Mouse (Mus musculus) retina, adult 2 months (tissue): Measurements from ENCODE around the gene Bcas1.
"Not testable (repeated sequence)": the region's sequence is repeated elsewhere in the genome, so short reads cannot be mapped to it uniquely, and the experiment has no call there.

Experiments
- DNase-seq: peaks from one replicate; pipeline ENCODE4 v3.0.0-alpha.2; 2012; ENCODE audit warnings: low read depth, low spot score

Gene Bcas1

DNA sequence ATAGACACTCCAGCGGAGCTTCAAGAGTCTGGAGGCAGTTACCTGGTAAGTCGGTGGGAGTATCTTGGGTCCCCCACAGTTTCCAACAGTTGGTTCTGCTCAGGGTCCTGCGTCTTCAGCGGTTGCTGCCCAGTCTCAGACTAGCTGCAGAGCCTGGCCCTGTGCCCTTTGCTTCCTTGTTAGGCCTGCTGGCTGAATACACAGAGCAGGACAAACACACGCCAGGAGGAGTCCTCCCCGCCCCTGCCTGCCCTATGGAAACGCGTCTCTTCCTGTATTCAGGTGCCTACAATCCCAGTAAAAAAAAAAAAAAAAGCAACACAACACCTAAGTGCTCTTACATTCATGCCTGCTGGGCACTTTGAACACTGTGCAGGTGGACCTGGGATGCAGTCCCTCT is at the start of gene Bcas1:
Bcas1 (minus strand) TSS at position 142 of the 400 bp plus-strand sequence.
- DNase-seq, result no peak

DNA sequence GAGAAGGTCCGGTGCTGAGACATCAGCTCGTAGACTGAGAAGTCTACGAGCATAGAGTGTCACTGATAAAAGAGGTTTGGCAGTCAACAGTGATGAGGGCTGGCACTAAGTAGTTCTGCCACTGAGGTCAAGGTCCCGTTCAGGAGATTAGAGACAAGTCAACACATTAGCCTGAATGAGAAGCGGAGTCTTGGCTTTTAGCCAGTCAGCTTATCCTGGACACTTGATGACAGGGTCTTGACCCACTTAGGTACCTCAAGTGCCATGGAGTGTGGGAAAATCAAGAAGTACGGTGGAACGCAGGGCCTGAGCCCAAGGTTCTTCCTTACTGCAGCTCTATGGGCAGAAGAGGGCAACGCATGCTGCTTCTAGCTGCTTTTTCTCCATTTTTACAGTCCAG is 49.0 kb upstream of the Bcas1 start:
- no peak for DNase-seq

DNA sequence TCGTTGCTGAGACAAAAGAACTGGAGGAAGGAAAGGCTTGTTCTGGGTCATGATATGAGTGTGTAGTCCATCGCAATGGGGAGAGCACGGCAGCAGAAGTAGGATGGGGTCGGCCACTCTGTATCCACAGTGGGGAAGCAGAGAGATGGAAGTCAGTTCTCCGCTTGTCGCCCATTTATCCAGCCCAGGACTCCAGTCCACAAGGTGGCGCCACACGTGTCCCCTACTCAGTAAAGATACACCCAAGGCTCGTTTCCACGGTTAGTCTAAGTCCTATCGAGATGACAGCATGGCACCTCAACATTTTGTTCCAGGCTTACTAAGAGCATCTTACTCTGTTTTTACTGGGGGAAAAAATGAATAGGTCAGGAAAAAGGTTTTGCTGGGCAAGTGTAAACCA is 48.6 kb upstream of the Bcas1 start:
- DNase-seq, result no peak

DNA sequence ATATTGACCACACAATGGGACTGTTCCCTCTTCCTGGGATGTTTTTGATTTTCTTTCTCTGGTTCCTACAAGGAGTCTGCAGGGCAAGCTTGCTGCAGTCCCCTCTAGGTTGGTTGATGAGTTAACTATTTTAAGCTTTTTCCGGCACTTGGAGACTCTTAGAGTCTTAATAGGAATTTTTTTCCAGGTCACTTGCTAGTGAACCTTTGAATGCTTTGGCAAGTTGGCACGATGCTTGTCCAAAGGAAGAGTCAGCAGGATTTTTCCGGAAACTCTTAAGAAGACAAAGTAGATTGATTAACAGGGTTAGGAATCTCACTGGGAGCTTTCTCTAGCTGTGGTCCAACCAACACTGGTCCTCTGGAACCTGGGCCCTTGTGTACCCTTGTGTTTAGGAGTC is 47.5 kb upstream of the Bcas1 start:
- DNase-seq, result no peak

DNA sequence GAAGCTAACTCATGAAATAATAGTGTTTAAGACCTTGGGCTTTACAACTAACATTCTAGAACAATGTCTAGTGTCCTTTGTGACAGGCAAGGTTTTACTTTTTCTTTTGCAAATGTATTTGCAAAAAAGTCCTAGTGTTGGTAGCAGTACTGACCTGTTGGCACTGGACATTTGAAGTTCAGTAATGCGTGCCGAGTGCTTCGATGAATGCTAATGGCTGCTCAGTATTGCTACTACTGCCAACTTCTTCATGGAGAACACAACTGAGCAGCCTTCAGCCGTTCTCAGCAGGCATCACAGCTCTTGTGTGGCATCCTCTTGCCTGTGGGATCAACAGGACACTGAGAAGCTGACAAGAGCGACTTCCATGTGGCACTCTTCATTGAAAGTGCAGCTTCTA is 46.5 kb upstream of the Bcas1 start:
- DNase-seq, result no peak

DNA sequence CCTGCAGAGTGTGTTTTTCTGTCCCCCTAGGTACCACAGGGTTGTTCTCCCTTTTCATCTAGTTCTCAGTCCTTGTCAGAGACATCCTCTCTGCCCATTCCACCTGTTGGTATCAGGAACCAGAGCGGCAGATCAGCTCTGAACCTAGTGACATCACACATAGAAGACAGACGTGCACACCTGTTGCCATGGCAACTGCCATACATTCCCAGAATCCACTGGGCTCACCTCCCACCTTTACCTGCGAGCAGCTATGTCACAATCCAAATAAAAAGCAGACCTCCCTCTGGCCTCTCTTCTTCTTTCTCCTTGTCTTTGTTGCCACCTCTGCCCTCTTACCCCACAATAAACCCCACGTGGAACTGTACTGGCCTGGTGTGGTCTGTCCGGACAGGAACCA is 42.9 kb upstream of the Bcas1 start:
- no peak for DNase-seq

DNA sequence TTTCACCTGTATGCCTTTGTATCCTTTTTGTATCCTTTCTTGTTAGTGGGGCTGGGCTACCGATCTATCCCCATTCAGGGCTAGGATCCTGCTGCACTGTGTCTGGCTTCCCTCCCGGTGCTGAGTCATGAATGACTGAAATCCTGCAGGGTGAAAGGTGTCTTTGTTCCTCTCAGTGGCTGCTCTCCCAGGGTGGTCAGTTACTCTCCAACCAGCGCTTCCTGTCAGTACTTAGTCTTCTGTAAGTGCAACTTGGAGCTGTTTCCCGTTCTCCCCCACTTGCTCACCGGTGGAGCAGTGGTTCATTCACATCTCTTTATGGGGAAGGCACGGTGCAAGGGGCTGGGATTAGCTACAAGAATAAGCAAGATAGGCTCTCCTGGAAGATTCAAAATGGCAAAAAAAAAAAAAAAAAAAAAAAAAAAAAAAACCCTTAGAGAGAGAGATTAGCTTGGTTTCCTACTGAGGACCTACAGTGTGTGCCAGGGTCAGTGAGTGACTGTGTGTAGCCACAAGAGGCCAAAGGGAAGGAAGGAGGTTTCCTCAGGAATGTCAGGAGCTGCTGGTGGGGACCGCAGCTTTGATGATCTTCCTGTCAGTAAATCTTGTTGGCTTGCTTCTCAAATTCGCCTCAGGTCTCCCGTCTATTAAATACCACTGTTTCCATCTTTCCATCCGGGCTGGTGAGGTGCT is 42.1 kb upstream of the Bcas1 start:
- DNase-seq, result no peak

DNA sequence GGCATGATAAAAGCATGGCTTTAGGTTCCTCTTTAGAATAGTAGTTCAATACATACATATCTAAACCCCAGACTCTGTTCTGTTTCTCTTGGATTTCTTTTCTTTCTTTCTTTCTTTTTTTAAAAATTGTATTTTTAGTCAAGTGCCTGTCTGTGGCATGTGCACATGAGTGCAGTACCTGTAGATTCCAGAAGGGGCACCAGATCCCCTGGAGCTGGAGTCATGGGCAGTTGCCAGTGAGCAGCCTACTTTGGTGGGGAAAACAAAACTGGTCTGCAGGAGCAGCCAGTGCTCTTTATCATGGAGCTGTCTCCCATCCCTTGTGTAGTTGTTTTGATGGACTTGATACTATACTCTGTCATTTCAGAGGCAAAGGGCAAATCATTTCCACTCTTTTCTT is 40.4 kb upstream of the Bcas1 start:
- no peak for DNase-seq

DNA sequence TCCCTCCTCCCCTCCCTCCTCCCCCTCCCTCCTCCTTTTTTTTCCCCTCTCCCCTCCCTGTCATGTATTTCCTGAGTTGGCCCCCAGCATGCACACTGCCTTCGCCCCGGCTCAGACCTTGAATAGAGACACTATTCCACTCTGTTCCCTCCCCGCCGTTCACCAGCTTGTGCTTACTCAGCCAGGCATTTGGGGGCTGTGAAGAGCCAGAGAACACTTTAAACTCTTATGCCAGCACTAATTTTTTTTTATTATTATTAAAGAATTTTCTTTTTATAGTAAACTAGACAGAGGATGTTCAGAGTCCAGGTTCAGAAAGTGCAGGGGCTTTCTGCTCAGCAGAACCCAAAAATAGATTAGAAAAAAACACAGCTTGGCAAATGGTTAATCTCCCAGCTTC is 37.2 kb upstream of the Bcas1 start:
- no peak for DNase-seq

DNA sequence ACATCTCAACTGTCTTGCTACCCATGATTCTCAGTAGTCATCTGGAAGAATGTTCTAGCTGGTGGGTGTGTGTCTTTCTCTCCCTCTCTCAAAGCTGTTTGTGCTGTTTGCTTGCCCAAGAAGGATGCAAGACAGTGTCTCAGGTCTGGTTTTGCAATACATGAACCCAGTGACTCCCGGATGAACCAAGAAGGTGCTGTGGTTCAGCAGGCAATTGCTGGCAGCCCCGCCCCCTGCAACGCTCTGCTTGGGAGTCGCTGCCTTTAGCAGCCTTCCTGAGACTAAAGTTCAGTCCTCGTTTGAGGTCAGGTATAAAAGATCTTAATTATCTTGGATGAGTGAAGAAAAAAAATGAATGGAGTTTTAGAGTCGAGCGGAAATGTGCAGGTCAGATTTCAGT is 34.0 kb upstream of the Bcas1 start:
- no peak for DNase-seq

DNA sequence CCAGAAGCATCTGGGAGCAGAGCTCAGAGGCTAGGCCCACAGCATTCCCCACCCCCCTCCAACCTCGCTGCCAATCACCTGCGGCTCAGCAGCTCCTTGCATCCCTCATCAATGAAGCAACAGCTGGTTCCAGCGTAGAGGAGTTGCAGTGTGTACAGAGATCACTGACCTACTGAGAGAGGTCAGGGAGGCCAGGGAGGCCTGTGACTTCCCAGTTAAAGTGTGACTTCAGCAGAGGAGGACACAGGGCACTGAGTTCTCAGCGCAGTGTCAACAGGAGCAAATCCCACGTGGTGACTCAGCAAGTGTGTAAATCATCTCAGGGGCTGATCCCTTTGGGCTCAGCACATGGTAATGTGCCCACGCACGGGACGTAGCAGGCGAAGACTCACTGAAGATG is 32.2 kb upstream of the Bcas1 start:
- DNase-seq, result no peak

DNA sequence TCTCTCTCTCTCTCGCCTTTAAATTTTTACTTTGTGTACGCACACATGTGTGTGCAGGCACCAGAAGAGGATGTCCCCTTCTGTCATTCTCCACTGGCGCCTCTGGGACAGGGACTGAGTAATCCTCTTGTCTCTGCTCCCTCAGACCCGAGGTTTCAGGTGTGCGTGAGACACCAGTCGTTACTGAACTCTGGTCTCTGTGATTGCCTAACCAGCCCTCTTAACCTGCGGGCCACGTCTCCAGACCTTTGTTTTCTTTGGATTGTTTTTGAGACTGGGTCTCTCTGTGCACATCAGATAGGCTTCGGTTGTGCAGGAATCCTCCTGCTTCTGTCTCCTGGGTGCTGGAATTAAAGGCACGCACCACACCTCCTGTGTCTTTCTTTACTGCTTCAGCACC is 31.5 kb upstream of the Bcas1 start:
- no peak for DNase-seq

DNA sequence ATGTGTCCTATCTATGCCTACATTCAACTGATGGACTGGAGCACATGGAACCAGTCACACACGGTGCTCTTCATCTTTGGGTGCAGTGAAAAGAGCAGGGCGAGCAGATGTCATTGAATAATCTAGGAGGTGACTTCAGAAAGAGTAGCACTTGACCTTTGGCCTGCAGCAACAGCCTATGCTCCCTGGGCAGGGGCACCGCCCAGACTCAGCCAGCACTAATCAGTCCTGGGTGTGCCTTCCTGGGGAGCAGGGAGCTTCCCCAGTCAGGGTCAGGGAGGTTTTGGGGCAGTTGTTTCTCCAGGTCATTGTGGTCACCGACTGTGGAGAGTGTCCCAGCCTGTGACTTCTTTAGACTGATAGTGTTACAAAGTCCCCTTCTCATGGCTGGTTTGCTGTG is 26.2 kb upstream of the Bcas1 start:
- DNase-seq, result not testable (repeated sequence)

DNA sequence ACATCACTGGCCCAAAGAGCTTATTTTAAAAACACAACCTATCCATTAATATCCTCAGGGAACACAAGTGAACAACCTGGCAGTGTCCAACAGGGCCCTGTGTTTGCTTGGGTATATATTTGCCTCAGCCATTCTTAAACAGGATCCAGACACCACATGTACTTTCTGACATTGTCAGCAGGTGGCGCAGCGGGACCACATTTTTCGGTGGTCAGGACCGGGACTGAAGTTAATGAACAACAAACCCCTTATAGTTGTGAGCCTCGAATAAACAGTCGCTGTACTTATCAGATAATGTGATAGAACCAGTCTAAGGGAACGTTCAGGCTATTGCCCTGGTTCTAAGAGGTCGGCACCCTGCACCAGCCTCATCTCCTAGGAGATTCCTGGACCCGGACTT is 23.3 kb upstream of the Bcas1 start:
- peak; percentile 25 for DNase-seq

DNA sequence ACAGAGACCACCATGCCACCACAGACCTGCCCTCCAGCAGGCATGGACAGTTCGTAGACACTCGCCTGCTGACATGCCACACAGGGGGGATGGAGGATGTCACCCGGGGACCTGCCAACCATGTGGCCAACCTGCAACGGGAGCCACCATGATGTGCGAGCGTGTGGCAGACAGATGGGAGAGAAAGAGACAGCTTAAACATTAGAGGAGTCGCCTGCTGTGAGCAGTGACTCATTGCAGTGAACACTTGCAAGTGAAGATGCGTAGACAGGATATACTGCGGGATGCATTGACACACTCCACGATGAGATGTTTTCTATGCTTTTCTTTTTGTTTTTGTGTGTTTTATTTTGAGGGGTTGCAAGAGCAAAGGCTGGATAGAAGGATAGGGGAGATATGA is 20.0 kb upstream of the Bcas1 start:
- DNase-seq, result no peak

DNA sequence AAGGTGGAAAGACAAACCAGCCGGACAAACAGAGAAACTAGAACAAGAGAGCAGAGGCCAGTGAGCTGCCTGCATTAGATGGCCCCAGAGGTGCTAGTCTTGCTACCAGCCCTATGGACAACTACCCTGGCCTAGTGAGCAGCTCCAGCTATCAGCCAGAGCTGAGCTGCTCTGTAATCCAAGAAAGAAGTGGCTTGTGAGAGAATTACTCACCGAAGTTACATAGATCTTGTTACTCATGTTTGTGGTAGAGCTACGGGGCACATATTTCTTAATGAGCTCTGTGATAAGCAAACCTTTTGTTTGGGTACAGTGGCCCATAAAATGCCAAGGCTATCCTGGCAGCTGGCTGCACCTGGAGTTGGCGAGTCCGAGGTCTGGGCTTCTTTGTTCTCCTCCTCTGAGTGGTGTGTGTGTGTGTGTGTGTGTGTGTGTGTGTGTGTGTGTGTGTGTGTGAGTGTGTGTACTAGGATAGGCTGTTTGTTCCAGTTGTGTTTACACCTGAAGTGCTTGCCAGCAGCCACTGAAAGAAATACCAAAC is 19.3 kb upstream of the Bcas1 start:
- no peak for DNase-seq

DNA sequence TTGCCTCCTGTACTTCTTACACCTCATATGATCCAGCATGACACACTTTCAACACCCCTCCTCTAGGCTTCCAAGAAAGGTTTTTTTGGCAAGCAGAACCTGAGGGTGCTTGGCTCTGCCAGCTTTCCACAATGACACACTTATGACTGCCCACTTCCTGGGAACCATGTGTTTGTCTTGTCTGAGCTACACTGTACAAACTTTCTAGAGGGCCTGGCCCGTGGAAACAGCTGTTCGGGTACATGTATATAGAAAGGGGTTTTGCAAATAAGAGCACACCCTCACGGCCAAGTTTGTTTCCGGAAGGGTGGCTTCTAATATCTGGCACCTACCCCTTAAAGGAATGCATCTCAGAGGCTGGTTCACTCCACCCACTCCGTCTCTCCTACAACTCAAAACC is 18.2 kb upstream of the Bcas1 start:
- no peak for DNase-seq

DNA sequence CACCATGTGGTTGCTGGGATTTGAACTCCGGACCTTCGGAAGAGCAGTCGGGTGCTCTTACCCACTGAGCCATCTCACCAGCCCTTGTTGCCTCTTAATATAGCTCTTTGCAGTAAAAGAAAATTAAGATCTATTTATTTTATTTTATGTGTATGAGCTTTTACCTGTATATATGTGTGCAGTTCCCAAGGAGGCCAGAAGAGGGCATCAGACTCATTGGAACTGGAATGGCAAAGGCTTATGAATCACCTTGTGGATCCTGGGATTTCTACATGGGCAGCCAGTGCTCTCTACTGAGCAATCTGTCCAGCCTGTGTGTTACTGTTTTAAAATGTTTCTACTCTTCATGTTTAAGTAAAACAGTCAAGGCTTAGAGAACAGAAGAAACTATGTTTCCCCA is 14.9 kb upstream of the Bcas1 start:
- no peak for DNase-seq

DNA sequence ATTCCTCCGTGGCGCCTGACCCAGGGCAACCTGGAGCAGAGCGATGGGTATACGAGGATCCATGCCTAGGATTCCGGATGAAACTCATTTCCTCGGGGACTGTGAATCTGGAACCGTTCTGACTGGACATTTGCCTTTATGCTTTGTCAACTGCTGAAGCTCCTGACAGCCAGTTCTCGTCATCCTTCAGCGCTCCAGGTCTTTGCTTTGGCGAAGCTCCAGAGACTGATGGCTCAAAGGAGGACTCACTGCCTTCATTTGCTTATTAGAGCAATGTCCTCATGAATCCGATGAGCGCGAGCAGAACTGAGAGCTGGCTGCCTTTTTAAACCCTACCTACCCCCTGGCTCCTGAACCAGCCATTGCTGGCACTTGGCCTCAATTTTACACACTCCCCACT is 11.1 kb upstream of the Bcas1 start:
- DNase-seq, result no peak

DNA sequence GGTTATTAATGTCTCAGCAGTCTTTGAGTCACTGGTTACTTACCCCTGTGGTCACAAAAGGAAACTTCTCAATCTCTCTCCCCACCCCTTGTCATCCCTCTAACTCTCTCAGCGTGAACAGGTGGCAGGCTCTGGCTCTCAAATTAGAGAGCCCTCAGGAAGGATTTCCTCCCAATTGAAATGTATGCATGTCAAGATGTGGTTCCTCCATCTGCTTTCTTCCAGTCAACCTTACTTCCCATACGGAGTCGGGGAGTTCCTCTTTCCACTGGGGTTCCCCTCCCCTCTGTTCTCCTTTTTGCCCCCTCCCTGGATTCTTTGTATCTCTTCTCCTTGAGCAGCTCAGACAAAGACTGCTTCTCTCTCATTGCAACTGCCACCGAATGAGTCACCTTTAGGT is 8.6 kb upstream of the Bcas1 start:
- no peak for DNase-seq

DNA sequence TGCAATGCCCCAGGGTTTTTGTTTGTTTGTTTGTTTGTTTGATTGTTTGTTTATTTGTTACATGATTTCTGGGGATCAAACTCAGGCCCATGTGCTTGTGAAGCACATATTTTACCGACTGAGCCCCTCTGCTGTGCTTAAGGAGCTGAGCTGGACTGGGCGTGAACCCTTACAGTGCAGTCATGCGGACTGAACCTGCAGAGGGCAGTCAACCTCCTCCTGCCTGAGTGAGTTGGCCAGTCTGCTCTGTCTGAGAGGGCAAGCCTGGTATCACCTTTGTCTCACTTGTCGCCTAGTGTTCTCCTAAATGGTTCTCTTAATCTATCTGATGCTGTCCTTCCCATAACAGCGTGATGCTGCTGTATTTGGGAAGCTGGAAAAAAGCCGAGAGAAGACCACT is 4.5 kb upstream of the Bcas1 start:
- DNase-seq, result no peak

DNA sequence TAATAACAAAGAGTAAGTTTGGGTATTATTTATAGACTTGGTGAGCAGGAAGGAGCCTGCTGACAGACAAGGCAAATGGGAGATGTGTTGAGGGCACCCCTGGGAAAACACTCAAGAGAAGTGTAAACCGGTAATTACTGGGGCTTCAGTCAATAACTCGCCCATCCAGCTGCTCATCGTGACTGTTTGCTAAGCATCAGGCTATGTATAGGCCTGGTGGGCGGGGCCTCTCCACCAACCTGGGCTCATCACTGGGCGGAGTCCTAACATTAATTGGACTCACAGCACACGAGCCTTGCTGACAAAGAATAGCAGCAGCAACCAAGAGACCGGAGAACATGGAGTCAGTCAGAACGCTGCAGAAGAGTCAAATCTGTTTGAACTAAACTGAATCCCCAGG is 1.3 kb upstream of the Bcas1 start:
- no peak for DNase-seq

DNA sequence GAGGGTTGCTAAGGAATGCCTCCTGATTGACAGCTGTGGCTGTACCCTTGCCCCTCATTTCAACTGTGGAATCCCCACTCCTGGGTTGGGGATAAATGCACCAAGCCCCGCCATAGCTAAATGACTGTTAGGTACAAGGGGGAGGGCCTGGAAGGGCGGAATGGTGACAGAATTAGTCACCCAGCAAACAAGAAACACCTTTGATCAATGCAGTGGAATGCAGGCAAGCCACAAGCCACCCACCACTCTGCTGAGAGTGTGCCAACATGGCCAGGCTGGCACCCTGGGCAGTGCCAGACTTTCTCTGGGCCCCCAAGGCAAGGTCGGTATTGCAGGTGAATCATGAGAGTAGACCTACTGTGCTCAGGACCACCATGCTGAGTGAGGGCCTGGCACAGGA is 3.5 kb downstream of the Bcas1 start:
- DNase-seq, result no peak

DNA sequence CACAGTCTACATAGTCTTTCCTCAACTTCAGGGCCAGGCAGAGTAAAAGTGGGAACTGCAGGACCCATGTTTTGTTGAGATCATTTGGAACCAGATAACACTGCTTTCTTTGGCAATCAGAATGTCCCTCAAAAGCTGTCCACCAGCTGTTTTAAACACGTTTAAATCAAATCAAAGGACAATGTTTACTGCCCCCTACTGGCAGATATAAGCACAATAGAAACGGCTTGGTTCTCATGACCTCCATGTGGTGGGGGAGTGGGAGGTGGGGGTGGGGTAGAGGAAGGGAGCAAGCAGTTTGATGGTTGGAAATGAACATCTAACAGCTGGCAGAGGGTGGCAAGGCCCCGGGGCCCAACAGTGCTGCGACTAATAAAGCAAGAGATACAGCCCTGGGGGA is 5.7 kb downstream of the Bcas1 start:
- DNase-seq, result no peak
